Mouse (Mus musculus) heart, adult 2 months (tissue): ENCODE results near the gene Nvl.

Experiments used
- CTCF ChIP-seq: fragments of 200-600 bp; IDR thresholded peaks from 2 replicates; pipeline ENCODE4 v1.8.1; 2022; ENCODE audit warnings: antibody characterized with exemption, mild to moderate bottlenecking, moderate library complexity
- EP300 ChIP-seq: fragments of 200-500 bp; IDR thresholded peaks from 2 replicates; pipeline ENCODE4 v1.6.1; 2011; ENCODE audit warnings: low read depth, low read length, control low read depth; ENCODE audit not compliant: insufficient read depth
- POLR2A ChIP-seq: fragments of 200-500 bp; IDR thresholded peaks from 2 replicates; pipeline ENCODE4 v1.6.1; 2011; ENCODE audit warnings: mild to moderate bottlenecking, low read depth, low read length, control low read depth; ENCODE audit not compliant: insufficient read depth

DNA sequence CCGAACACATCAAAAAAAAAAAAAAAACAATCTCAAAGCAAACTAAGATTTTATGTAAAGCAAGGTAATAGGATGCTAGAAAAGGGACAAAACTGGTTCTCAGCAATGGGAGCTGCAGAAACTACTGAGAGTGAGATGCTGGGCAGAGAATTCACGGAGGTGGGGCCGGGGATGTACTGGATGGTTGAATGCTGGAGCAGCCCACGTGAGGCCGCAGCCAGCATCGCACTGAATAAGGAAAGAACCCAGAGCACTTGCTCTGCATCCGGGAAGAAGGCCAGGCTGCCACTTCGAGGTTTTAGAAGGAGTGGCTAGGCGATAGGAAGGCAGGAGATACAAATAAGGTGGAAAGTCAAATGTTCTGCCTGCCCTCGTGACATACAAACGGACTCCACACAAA is 74.3 kb downstream of the Nvl start:
- TF ChIP-seq CTCF = no peak
- no peak for TF ChIP-seq EP300
- no peak for TF ChIP-seq POLR2A
